Mouse (Mus musculus) kidney, adult 8-10 months (tissue): ENCODE measurements at regions not wholly inside any gene's neighbourhood (a gene's known extent, or its start where the extent isn't known, plus 50 kb on each side); places are given as distances from the start of the nearest gene placed in this dataset.
A peak's percentile ranks its signal among the peaks of the same experiment; 100 is the strongest.
"Not testable (repeated sequence)": the region's sequence is repeated elsewhere in the genome, so short reads cannot be mapped to it uniquely, and the experiment has no call there.

Experiments used
- DNase-seq, 2 experiments: peaks; one replicate each; pipeline ENCODE4 v3.0.0; 2022

DNA sequence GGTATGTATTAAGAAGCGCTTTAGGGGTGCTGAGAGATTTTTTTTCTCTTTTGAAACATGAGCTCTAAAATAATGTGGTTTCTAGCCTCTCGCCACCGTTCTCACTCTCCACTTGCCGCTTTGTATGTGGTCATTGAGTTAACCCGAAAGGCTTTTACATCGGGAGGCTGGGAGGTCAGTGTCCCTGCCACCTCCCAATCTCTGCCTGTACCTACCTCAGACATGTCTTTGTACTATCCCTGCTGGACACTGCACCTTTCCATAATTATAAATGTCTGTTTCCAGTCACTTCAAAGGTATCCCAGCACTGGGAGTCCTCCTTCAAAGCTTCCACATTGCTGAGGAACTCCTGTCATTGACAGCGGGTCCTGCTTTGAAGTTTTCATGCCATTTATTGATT is 347.6 kb upstream of the Tbc1d2b start:
- no peak for DNase-seq

DNA sequence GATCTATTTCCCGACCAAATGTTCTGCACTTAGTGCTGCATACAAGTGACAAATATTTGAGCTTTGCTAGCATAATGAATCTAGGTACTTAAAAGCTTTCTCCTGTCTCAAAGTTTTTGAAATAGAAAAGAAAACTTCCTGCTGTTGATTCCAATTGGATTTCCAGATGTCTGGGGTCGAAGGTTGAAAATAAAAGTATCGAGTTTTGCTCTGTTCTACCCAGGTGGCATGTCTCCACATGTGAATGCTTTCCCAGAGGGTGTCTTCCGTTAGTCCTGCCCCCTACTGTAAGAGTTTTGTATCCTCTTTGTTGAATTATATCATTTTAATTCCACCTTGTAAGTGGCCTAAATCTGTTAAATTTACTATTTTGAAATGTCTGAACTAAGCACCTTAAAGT is 327.3 kb upstream of the Tbc1d2b start:
- DNase-seq: no peak

DNA sequence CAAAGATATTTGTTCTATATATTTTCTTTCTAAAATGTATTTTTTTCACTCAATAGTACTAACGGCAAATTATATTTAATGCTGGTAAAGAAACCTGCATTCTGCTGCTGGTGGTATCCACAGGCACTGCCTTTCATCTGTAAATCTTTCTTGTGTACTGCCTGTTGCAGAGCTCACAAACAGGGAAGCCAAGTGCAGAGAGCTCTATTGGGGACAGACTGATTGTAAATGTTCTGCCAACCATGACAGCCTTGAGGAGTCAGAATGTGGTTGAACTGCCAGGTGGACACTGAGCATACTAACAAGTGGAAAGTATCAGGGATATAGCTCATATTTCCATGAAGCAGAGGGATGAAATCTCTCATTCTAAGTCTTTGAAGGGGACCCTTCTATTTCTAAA is 286.1 kb upstream of the Tbc1d2b start:
- DNase-seq: no peak

DNA sequence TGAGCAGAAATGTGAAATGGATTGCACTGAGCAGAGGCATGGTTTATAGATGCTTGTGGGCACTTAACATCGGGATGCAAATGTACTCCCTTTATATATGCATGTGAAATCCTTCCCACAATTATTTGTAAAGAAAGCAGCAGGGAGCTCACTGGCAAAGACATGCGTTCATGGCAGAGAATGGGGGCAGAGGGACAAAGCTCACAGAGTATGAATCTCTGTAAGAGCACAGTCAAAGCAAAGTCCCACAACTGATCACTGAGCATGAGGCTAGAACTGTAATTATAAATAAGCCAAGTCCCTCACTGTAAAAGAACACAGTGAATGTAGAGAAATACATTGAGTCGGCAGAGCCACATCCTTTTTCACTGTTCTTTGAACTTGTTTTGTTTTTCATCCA is 285.6 kb upstream of the Tbc1d2b start:
- no peak for DNase-seq

DNA sequence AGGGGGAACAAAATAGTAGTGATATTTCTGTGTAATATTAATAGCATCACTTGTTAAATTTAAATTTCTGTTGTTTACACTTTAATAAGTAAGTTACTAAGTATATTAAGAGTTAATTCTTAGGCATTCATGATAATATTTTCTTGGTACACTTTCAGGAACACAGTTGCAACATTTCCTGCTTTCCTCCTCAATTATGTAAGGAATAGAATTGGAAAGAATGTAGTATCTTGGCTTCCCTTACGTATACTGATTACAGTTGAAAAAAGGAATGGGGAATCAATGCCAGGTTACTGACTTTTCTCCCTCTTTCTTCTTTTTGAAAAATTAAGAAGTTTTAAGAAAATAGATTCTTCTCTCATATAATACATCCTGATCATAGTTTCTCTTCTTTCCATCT is 277.3 kb upstream of the Tbc1d2b start:
- DNase-seq: no peak

DNA sequence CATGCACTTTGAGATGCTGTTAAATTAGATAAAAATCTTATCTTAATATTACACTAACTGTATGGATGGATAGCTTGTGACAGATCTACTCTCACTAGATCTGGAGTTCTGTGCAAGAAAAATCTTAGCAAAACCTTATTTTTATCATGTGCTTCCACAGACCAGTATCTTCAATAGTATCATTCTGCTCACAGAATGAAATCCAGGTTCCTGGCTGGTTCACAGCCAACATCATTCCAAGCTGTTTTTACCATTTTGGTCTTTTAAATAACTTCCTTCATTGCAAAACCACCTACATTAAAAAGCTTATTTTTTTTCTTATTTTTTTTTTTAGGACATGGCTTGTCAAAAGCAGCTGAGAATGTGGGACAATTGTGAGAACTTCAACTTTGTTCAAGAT is 276.1 kb upstream of the Tbc1d2b start:
- DNase-seq: no peak

DNA sequence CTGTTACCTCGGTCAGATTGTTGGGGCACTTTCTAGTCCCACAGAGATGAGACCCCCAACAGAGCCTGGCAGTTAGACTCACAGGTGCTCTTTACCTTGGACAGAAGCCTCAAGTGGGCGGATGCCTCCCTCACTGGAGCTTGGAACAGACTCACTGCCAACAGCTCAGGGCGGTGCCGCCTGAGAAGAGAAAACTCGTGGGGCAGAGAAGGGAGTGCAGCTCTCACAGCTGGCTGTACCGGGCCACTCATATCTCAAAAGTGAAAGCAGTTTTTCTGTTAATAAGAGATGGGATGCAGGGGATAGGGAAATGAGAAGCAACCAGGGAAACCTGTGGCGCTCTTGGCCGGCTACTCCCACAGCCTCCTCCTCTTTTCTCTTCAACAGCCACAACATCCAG is 267.1 kb upstream of the Tbc1d2b start:
- not testable (repeated sequence) for DNase-seq

DNA sequence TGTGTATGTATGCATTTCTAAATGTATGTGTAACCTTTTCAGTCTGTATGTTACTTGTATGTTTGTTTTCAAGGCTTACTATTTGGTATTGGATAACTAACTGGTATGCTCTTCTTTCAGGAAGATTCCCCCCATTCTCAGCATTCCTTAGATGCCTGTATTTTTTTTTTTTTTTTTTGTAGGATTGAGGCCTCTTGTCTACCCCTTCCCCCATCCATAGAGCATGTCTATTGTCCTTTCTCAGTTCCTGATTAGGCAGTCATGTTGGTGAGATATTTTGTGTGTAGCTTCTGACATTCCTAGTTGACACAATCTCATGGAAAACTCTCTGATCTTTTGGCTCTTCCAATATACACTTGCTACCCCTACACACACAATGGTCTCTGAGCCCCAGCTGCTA is 262.8 kb upstream of the Tbc1d2b start:
- no peak for DNase-seq

DNA sequence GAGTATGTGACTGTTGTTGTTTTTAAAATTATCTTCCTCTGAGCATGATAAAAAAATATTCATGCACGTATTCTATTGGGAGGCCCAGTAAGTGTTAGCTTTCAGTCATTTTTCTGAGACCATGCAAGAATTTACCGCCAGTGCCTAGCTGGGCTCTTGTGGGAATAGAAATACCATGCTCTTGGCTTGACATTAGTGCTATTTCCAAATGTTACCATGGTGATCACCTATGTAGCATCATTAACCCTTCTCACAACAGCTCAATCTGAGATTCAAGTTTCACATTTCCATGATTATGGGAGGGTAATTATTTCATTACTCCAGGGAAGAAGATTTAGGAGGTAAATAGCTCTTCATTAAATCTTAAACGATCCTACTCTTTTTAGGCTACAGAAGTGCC is 250.6 kb upstream of the Tbc1d2b start:
- no peak for DNase-seq

DNA sequence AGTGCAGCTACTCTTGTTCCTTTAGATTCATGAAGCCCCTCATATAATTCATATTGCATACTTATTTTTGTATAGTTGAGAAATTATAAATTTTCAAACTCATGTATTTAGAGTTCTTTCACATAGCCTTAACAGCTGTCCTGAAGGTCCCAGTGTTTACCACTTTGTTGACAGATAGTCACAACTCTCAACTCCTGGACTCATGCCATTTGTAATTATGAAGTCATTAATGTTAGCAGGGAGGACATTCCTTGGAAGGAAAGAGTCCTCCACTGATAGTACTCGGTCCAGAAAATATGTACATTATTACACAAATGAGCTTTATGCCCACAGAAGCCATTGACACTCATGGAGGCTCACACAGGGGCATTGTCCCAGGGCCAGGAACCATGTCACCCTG is 224.3 kb upstream of the Tbc1d2b start:
- DNase-seq: no peak

DNA sequence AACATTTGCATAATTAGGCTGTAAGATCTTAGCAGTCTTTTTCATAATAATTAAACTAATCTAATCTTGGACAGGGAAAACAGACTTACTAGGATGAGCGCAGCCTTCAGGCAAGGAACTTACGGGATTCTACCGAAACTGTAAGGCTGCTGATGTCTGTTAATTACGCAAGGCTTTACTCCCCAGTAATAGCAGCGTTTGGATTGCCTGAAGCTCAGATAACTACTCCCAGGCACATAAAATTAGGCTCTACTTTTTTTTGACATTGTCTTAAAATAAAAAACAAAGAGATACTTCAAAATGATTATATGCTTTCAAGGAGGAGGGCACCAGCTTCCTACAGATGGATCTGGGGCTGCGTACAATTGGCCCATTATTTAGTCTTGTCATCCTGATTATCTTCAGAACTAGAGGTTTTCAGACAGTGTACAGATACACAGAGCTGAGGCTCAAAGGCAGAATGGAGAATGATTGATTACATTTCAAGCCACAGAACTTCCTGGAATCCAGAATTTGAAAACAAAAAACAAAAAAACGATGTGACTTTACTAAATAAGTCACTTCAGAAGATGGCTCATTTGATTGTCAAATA is 220.1 kb upstream of the Tbc1d2b start:
- no peak for DNase-seq

DNA sequence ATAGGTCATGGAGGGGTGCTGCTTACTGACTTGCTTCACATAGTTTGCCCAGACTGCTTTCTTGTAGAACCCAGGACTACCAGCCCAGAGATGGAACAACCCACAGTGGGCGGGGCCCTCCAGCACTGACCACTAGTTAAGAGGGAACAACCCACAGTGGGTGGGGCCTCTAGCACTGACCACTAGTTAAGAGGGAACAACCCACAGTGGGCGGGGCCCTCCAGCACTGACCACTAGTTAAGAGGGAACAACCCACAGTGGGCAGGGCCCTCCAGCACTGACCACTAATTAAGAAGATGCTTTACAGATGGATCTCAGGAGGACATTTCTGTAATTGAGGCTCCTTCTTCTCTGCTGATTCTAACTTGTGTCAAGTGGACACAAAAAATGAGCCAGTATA is 180.0 kb upstream of the Tbc1d2b start:
- no peak for DNase-seq

DNA sequence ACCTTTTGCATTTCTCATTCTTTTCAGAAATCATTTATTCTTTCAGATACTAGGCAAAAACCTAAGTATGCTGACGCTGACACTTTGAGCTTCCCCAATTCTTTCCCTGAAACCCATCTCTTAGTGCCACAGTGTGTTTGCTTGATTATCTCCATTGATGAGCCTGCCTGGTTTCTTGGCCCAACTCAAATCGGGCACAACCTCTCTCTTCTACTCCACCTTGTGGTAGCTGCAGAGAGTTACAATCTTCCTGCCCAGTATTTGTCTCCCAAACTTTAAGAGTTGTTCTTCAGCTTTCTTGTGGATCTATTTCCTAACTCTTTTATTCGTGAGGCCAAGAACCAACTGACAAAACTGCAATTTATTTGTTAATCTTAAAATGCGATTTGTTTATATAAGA is 176.4 kb upstream of the Tbc1d2b start:
- peak in 1 of 2 experiments; percentile 3 for DNase-seq

DNA sequence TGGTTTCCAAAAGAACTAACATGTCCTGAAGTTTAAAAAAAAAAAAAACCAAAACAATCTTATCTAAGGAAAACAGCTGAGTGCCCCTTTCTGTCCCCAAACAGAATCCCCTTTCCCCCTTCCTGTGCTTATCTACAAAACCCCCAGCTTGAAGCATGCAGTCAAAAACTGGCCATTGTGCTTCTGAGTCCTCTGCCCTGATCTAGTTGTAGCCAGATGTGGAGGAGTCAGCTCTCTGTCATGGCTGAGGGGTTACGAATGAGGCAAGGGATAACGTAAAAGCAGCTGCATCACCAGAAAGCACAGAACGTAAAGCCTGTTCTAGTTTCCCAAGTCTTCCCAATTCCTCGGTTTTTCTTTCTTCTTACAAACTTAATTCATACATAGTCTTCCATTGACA is 164.3 kb upstream of the Tbc1d2b start:
- no peak for DNase-seq

DNA sequence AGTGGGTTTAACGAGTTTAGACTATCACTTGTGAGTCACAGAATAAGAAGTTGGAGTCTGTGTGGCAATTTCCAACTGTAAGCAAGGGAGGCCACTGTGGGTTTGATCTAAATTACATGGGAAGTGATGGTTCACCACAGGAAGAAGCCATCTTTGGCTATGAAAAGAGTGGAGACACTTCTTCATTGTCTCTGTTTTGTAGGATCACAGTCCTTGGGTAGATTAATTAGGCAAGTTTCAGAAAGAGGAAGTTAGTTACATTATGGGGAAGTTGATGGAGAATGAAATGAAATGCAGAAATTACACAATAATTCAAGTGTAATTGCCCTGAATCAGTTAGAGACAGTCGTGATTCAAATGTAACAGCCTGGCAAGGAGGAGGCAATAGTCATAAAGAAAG is 160.3 kb upstream of the Tbc1d2b start:
- DNase-seq: no peak

DNA sequence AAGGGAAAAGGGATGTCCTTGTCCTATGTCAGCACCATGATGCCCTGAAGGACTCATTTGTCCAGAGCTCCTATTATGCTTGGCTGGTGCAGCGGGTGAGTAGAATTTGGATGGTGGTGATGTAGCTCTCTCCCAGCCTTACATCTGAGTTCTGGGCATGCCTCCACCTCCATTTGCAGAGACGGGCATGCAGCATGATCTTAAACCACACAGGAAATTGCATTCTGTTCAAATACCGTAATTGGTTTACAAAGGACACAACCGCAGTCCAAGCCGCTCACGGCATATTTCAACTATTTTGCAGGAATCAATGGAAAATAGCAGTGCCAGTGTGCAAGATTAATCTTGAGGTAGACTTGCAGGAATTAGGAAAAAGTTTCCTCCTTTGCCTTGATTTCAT is 151.1 kb upstream of the Tbc1d2b start:
- no peak for DNase-seq

DNA sequence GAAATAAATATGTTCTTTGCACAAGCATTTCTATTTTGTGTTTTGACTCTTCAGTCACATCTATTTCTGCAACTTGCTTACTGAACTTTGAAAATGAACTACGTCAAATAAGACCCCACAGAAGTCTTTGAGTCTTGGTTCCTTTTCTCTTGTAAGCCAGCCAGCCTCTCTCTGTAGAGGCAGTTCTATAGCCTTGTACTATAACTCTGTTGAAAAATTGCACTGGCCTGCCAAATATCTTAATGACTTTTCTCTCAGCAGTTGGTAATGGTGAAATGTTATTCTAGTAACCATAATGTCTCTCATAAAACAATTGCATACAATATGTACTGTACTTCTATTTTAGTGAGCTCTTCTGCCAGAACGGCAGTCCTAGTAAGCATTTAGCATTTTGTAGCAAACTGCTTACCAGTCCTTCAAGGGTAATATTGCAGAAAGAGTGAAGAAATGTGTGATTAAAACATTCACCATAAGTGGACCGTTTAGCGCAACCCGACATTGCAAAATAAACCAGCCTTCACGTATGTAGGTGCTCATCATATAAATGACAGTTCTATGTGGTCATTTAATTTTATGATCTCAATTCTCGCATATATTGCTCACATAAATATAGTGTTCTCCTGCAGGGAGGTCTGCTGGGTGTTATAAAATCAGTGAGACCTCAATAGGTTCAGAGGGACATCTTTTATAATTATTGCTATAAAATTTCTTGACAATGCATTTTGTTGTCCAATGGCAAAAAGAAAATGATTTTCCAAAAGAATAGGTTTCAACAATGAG is 149.3 kb upstream of the Tbc1d2b start:
- no peak for DNase-seq

DNA sequence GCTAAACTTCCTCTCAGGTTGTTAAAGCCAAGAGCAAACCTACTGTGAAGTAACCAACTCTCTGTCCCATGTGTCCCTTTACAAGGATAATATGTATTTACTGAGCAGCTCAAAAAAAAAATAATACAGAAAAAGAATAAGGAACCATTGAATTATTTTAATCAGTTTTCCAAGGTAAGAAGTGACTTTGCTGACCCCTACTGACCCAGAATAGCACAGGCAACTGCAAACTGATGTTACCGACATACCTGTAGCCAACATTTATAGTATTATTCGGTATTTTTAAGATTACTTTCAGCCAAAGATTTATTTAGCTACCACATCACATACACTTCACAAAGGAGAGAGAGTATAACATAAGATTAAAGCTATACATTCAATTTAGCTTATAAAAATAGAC is 138.2 kb upstream of the Tbc1d2b start:
- DNase-seq: no peak

DNA sequence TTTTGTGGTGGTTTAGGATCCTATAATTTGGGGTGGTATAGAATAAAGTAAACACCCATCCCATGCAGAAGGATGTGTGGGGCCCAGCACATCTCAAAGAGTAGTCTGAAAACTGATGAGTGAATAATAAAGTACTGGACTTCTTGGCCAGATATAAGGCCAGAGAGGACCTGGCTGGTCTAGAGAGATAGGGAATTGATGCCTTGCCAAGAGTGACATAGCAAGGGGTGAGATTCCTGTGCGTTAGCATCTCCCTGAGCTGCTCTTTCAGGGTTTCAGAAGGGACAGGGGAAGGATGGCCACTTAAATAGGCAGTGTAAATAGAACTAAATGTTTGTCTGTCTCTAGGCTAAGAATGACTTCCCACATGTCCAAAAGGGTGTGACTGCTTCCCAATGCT is 137.0 kb upstream of the Tbc1d2b start:
- no peak for DNase-seq

DNA sequence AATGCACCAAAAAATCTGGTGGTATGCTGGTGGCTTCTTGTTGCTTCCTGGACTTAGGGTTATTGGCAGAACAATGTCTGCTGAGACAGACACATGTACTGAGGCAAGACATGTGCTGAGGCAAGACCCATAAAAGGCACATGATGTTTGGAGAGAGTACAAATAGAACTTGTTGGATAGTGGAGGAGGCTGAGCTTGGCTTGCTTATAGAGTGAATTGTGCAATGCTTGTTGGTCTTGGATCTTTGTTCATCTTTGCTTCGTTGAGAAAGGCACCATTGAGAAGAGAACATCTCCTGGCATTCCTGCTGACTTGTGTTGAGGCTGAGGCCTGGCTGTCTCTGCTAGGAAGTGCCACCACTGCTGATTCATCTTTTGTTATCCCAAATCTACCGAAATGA is 117.8 kb upstream of the Tbc1d2b start:
- DNase-seq: no peak

DNA sequence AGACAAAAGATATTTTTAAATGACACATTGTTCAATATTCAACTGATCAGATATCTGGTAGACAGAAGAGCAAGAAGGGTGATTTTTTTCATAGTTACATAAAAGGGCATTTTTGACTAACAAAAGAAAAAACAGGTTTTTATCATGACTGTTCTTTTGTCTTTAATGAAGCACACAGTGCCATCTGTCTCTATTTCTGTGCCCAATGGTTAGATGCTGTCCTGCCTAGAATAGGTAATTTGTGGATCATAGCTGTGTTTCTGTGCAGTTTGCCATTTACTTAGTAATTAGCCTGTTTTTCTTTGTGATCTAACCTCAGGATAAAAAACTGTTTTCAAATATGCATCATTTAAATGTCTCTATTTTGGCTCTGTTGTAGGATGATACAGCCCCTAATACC is 114.4 kb upstream of the Tbc1d2b start:
- no peak for DNase-seq

DNA sequence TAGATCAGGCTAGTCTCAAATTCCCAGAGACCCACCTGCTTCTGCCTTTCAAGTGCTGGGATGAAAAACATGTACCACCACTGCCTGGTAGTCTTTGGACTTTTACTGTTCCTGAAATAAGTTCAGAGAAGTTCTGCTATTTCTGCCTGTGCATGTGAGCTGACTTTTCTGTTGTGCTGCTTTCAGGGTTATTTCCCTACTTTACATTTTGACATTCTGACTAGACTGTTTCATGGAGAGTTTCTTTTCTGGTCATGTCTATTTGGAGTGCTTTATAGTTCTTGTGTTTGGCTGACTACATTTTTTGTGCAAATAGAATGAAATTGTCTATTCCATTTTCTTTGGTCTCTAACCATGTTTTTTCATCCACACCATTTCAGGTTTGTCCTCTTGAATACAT is 109.5 kb upstream of the Tbc1d2b start:
- DNase-seq: no peak

DNA sequence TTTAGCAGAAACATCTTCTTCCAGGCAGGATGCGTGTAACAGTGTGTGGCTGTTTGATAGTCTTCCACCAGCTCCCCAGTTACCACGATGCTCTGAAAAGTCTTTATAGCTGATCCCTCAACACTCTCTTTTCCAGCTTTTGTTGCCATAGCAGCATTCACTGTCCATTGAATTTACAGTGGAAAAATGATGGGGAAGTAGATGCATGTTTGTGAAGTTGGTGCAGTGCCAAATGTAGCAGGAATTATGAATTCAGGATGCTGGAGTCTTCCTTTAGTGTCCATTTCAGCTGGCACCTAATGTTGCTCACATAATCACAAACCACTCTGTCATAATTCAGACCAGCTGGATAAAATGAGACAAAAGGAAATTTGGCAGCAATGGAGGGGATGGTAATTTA is 99.0 kb upstream of the Tbc1d2b start:
- DNase-seq: no peak

DNA sequence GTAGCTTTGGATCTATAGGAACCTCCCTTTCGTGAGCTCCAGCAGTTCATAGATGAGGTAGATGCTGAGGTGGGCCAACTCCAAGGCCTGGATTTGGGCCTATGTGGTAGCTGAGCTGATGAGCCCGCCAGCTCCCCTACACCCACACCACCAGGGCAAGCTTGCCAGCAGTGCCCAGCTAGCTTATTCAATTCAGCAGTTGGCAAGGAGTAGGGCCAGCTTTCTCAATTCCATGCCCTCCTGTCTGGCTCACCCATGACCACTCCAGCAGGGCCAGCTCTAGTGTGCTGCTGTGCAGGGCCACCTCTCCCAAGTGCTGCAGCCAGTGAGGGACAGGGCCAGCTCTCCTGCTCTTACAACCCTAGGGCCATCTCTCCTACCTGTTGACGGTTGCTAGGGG is 97.1 kb upstream of the Tbc1d2b start:
- no peak for DNase-seq

DNA sequence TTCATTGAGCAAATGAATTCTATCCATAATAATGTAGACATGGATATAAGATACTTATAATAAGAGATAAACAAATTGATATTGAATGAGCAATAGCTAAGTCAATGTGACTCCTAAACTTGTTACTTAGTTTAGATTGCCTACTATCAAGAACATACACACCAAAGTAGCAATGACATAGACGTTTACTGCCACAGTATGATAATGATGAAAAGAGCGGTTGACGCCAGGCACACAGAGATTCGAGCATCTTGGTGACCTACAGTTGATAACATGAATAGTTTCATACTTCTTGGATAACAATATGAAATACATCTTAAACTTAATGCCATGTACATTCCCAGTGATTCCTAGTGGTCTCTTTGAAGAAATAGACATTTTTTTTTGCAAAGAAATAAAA is 55.9 kb upstream of the Tbc1d2b start:
- no peak for DNase-seq
